Mouse (Mus musculus) testis, adult 2 months (tissue): ENCODE data around the gene Usp37.

ENCODE experiments used
- CTCF ChIP-seq: fragments of 200-500 bp; IDR thresholded peaks from 2 replicates; pipeline ENCODE4 v1.5.1; 2012; ENCODE audit warnings: low read depth, mild to moderate bottlenecking, inconsistent platforms, low read length, moderate library complexity; ENCODE audit not compliant: control insufficient read depth, insufficient read depth, insufficient replicate concordance
- POLR2A ChIP-seq: fragments of 200-500 bp; IDR thresholded peaks from 2 replicates; pipeline ENCODE4 v1.6.1; 2012; ENCODE audit warnings: low read depth, mild to moderate bottlenecking, inconsistent platforms, low read length, moderate library complexity; ENCODE audit not compliant: control insufficient read depth

DNA sequence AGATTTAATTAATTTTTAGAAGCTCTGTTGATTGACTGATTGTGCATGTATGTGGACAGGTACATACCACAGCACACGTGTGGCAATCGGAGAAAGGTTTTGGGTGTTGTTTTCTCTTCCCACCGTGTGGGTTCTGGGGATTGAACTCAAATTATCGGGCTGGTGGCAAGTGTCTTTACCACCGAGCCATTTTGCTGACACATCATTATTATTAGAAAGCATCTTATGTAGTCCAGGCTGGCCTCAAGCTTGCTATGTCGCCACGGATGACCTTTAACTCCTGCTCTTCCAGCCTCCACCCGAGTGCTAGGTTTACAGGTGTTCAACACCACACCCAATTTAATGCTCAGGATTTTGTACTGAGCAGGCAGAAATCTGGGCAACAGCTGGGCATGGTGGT is 131.4 kb downstream of the Usp37 start:
- TF ChIP-seq POLR2A: no peak
- TF ChIP-seq CTCF: no peak
